Mouse (Mus musculus) myocyte (in vitro differentiated cells): ENCODE measurements around the gene Rpl9. TPM values are rescaled to one million over a fixed set of nuclear protein-coding genes. Genes with fewer than 3 reads are reported as not detected.

Source experiments
- H3K27me3 ChIP-seq: one replicate; pipeline ENCODE4 v1.6.1; 2011; ENCODE audit not compliant: control insufficient read depth, insufficient read depth, insufficient read length
- H3K36me3 ChIP-seq: one replicate; pipeline ENCODE4 v1.6.1; 2011; ENCODE audit not compliant: control insufficient read depth, insufficient read depth
- H3K4me2 ChIP-seq: one replicate; pipeline ENCODE4 v1.6.1; 2011; ENCODE audit warnings: low read depth, control low read depth
- H3K4me3 ChIP-seq: one replicate; pipeline ENCODE4 v1.5.1; 2011; ENCODE audit warnings: mild to moderate bottlenecking, control low read depth, moderate library complexity
- H3K79me2 ChIP-seq: one replicate; pipeline ENCODE4 v1.6.1; 2011; ENCODE audit not compliant: control insufficient read depth, insufficient read depth
- H3ac ChIP-seq: one replicate; pipeline ENCODE4 v1.6.1; 2011; ENCODE audit not compliant: control insufficient read depth, insufficient read length
- CEBPB ChIP-seq: IDR thresholded peaks from 2 replicates; pipeline ENCODE4 v1.6.1; 2011; ENCODE audit warnings: mild to moderate bottlenecking, moderate library complexity; ENCODE audit not compliant: poor library complexity, insufficient read depth, severe bottlenecking
- E2F4 ChIP-seq: IDR thresholded peaks from one replicate; pipeline ENCODE4 v1.6.1; 2011; ENCODE audit warnings: mild to moderate bottlenecking, control low read depth, moderate library complexity; ENCODE audit not compliant: insufficient read depth
- MAX ChIP-seq: IDR thresholded peaks from one replicate; pipeline ENCODE4 v1.6.1; 2011; ENCODE audit warnings: low read depth, mild to moderate bottlenecking, control low read depth
- MYOD1 ChIP-seq, 3 experiments: IDR thresholded peaks; one replicate each; pipeline ENCODE4 v1.6.1; 2011; ENCODE audit warnings: control low read depth in 2 of 3, low read depth in 2 of 3, mild to moderate bottlenecking in 2 of 3, moderate library complexity in 1 of 3; ENCODE audit not compliant: insufficient read length in 2 of 3, control insufficient read depth in 1 of 3
- MYOG ChIP-seq, 3 experiments: IDR thresholded peaks; one replicate each; pipeline ENCODE4 v1.6.1; 2011; ENCODE audit warnings: control low read depth in 2 of 3, low read depth in 2 of 3, mild to moderate bottlenecking in 2 of 3; ENCODE audit not compliant: insufficient read length in 2 of 3, control insufficient read depth in 1 of 3, insufficient read depth in 1 of 3
- POLR2A ChIP-seq: IDR thresholded peaks from one replicate; pipeline ENCODE4 v1.6.1; 2011; ENCODE audit warnings: low read depth, mild to moderate bottlenecking, control low read depth, moderate library complexity; ENCODE audit not compliant: insufficient read length
- POLR2AphosphoS2 ChIP-seq: IDR thresholded peaks from one replicate; pipeline ENCODE4 v1.6.1; 2011; ENCODE audit warnings: low read depth, control low read depth; ENCODE audit not compliant: insufficient read length
- REST ChIP-seq: IDR thresholded peaks from one replicate; pipeline ENCODE4 v1.6.1; 2011; ENCODE audit warnings: mild to moderate bottlenecking, control low read depth, moderate library complexity; ENCODE audit not compliant: insufficient read depth, insufficient read length
- SRF ChIP-seq: IDR thresholded peaks from one replicate; pipeline ENCODE4 v1.6.1; 2011; ENCODE audit warnings: low read depth; ENCODE audit not compliant: control insufficient read depth, insufficient read length
- TCF12 ChIP-seq: IDR thresholded peaks from one replicate; pipeline ENCODE4 v1.6.1; 2011; ENCODE audit warnings: mild to moderate bottlenecking, control low read depth; ENCODE audit not compliant: poor library complexity, insufficient read depth, severe bottlenecking
- TCF3 ChIP-seq: IDR thresholded peaks from one replicate; pipeline ENCODE4 v1.6.1; 2011; ENCODE audit warnings: low read depth, control low read depth; ENCODE audit not compliant: insufficient read length
- USF1 ChIP-seq: IDR thresholded peaks from one replicate; pipeline ENCODE4 v1.6.1; 2011; ENCODE audit warnings: low read depth, mild to moderate bottlenecking, control low read depth, moderate library complexity
- polyA plus RNA-seq: library from polyadenylated mRNA; unstranded; fragments of >200 nt; fragmentation: generic; extraction: Trizol; gene quantifications from one replicate; pipeline ENCODE4 v1.2.1, GENCODE M21; 2012; ENCODE audit warnings: missing spikeins

Gene Rpl9
- polyA plus RNA-seq, 1 experiment: 2,064 TPM

- H3K79me2 ChIP-seq: no peaks in the 10 kb centered on the region
- no peaks in the 10 kb centered on the region for H3K36me3 ChIP-seq
- peaks cover 9% of the 10 kb centered on the region for H3K27me3 ChIP-seq
- no peak for TF ChIP-seq POLR2A
- H3K4me2 ChIP-seq: no peak overlapping the region
- no peak overlapping the region for H3ac ChIP-seq
- H3K4me3 ChIP-seq: no peak overlapping the region
These were observed 33.5 kb downstream of the Rpl9 start for GRCm38 (mm10) chr5:65357771-65358170.

GRCm38 (mm10) chr5:65356851-65357250 is 34.4 kb downstream of the Rpl9 start:
- Histone ChIP-seq H3K4me2 (no peak overlapping the region), H3K4me3 (no peak overlapping the region), H3K36me3 (no peaks in the 10 kb centered on the region), H3K27me3 (peaks cover 18% of the 10 kb centered on the region), H3ac (no peak overlapping the region), H3K79me2 (no peaks in the 10 kb centered on the region)
- no peak for TF ChIP-seq MYOG (IDR thresholded peaks at IDR 0.05; ENCODE audit: control insufficient read depth in 1 of 3, insufficient read depth in 1 of 3, insufficient read length in 2 of 3, low read depth in 2 of 3)
- TF ChIP-seq POLR2AphosphoS2: no peak
- no peak for TF ChIP-seq E2F4
- no peak for TF ChIP-seq MYOD1 (IDR thresholded peaks at IDR 0.05; ENCODE audit: control insufficient read depth in 1 of 3, insufficient read length in 2 of 3, low read depth in 2 of 3)
- no peak for TF ChIP-seq TCF3
- TF ChIP-seq TCF12: no peak
- TF ChIP-seq REST: no peak
- TF ChIP-seq SRF: no peak
- TF ChIP-seq CEBPB: no peak

GRCm38 (mm10) chr5:65354985-65355384 is 36.3 kb downstream of the Rpl9 start:
- no peak overlapping the region for H3K4me3 ChIP-seq
- TF ChIP-seq SRF (no peak), TCF12 (no peak), MAX (no peak), MYOD1 (IDR thresholded peaks at IDR 0.05; ENCODE audit: control insufficient read depth in 1 of 3, insufficient read length in 2 of 3, low read depth in 2 of 3) (no peak), REST (no peak), POLR2AphosphoS2 (no peak), TCF3 (no peak), MYOG (IDR thresholded peaks at IDR 0.05; ENCODE audit: control insufficient read depth in 1 of 3, insufficient read depth in 1 of 3, insufficient read length in 2 of 3, low read depth in 2 of 3) (no peak), E2F4 (no peak), POLR2A (no peak)
- no peaks in the 10 kb centered on the region for H3K36me3 ChIP-seq
- H3K79me2 ChIP-seq: no peaks in the 10 kb centered on the region
- H3K4me2 ChIP-seq: no peak overlapping the region
- peaks cover 19% of the 10 kb centered on the region for H3K27me3 ChIP-seq
- no peak overlapping the region for H3ac ChIP-seq

GRCm38 (mm10) chr5:65354097-65354496 is 37.1 kb downstream of the Rpl9 start:
- Histone ChIP-seq H3K4me3 (no peak overlapping the region), H3ac (no peak overlapping the region), H3K36me3 (no peaks in the 10 kb centered on the region), H3K27me3 (peaks cover 21% of the 10 kb centered on the region), H3K4me2 (no peak overlapping the region), H3K79me2 (no peaks in the 10 kb centered on the region)
- TF ChIP-seq CEBPB: no peak
- no peak for TF ChIP-seq E2F4

- Histone ChIP-seq H3K27me3 (peaks cover 28% of the 10 kb centered on the region), H3K4me2 (no peak overlapping the region), H3K79me2 (no peaks in the 10 kb centered on the region), H3K36me3 (no peaks in the 10 kb centered on the region), H3K4me3 (no peak overlapping the region), H3ac (no peak overlapping the region)
- TF ChIP-seq POLR2A (no peak), MYOG (IDR thresholded peaks at IDR 0.05; ENCODE audit: control insufficient read depth in 1 of 3, insufficient read depth in 1 of 3, insufficient read length in 2 of 3, low read depth in 2 of 3) (no peak), CEBPB (no peak), MAX (no peak), REST (no peak), TCF12 (no peak), USF1 (no peak), TCF3 (no peak), POLR2AphosphoS2 (no peak), SRF (no peak), MYOD1 (IDR thresholded peaks at IDR 0.05; ENCODE audit: control insufficient read depth in 1 of 3, insufficient read length in 2 of 3, low read depth in 2 of 3) (no peak), E2F4 (no peak)
These were observed 40.7 kb downstream of the Rpl9 start for GRCm38 (mm10) chr5:65350508-65350907.

GRCm38 (mm10) chr5:65348168-65348567 is 43.1 kb downstream of the Rpl9 start, which contains the start of gene Klb:
TSS of gene Klb (plus strand) at chr5:65348314.
- H3K4me2 ChIP-seq: no peak within 1 kb of the TSS
- H3ac ChIP-seq: no peak within 1 kb of the TSS
- TF ChIP-seq E2F4: no peak
- no peak for TF ChIP-seq TCF12
- no peak for TF ChIP-seq REST
- TF ChIP-seq MYOG (IDR thresholded peaks at IDR 0.05; ENCODE audit: control insufficient read depth in 1 of 3, insufficient read depth in 1 of 3, insufficient read length in 2 of 3, low read depth in 2 of 3): no peak
- H3K36me3 ChIP-seq: no peaks in the 10 kb centered on the region
- H3K27me3 ChIP-seq: peaks cover 28% of the 10 kb centered on the region
- H3K4me3 ChIP-seq: no peak within 1 kb of the TSS
- no peaks in the 10 kb centered on the region for H3K79me2 ChIP-seq
